Mouse (Mus musculus): Measurements from ENCODE around the gene Tnrc6a. TPM values are rescaled to one million over a fixed set of nuclear protein-coding genes. Genes with fewer than 3 reads are reported as not detected.

Tnrc6a gene
- 37.3 and 38.4 TPM in 2 replicates for polyA plus RNA-seq (2015; fragmentation: Nextera tagmentation; extraction: Ambion mirVana)

DNA sequence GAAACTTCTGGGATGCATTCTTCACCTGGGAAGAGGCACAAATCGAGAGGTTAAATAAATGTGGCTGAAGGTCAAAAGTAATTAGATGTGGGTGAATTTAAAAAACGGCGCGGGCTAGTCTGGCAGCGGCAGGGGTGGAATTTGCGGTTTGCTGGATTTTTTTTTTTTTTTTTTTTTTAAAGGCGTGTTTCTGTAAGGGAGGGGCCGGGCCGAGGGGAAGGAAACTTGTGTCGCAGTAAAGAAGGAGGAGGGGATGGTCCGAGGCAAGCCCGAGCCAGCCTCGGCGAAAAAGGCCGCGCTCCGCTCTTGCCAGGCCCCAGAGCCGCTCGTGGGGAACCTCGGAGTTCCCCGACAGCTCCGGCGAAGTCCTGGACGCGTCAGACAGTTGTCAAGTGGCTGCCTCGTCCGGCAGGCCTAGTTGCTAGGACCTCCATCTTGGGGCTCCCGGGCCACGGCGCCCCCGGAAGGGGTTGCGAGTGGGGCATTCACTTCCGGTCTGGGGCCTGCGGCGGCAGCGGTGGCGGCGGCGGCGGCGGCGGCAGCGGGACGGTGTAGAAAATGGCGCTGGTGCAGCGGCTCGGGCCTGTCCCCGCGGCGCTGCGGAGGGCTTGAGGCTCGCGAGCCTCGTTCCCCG, at the start of gene Tnrc6a:
Gene Tnrc6a (plus strand): TSS at position 221 of the 634 bp plus-strand sequence.

DNA sequence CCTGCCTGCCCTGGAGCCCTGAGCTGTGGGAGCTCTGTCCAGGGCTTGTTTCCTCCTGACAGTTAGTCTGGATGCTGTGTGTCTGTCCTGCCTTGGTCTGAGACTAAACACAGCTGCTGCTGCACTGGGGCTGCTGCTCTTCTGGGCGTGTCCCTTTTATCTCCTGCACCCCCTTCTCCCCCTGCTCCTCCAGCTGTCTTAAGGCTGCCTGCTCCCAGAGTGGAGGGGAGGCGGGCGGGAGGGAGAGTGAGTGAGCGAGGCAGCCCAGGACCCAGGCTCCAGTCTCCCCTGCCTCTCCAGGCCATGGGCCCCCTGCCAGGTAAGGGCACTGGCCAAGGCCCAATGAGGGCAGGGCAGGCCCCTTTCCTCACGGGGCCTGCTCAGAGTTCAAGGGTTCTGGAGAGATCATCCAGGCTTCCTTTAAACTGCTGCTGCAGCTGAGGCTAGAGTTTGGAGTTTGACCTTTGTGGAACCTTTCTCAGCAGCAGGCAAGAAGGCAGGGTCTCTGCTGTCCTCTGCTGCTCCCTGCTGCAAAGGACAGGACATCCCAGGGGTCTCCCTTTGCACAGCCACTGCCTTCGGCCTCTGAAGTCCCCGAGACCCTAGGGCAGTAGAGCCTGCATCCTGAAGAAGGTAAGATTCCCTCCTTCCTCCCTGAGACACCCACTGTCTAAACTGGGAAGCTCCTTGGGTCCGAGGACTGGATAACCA, 90.8 kb downstream of the Tnrc6a start, which contains the start of gene Slc5a11:
Gene Slc5a11 (plus strand): TSS at position 416 of the 711 bp plus-strand sequence.

Other genes starting within 250 kb of the Tnrc6a start
- 11.3 and 12.1 TPM in 2 replicates for gene Rbbp6, start 158.2 kb upstream of the Tnrc6a start, polyA plus RNA-seq (2015; fragmentation: Nextera tagmentation; extraction: Ambion mirVana)
- gene Slc5a11, start 90.9 kb downstream of the Tnrc6a start, polyA plus RNA-seq (2015; fragmentation: Nextera tagmentation; extraction: Ambion mirVana) = 0.10 TPM in 1 of 2 replicates, not detected in the other
- 25.4 and 27.7 TPM in 2 replicates for gene Lcmt1, start 245.9 kb downstream of the Tnrc6a start, polyA plus RNA-seq (2015; fragmentation: Nextera tagmentation; extraction: Ambion mirVana)
- 10.7 and 12.9 TPM in 2 replicates for gene Arhgap17, start 246.0 kb downstream of the Tnrc6a start, polyA plus RNA-seq (2015; fragmentation: Nextera tagmentation; extraction: Ambion mirVana)

Data from urinary bladder, postnatal 0 days (tissue).